Mouse (Mus musculus) activated CD4-positive, CD25-positive, alpha-beta regulatory T cell, adult 4 months (primary cell): ENCODE measurements around the gene Ubp1. TPM values are rescaled to one million over a fixed set of nuclear protein-coding genes. Genes with fewer than 3 reads are reported as not detected.

ENCODE experiments used
- ATAC-seq: one replicate; pipeline ENCODE4 v1.8.0; 2017
- polyA plus RNA-seq, 2 experiments: library from polyadenylated mRNA; unstranded; fragments of 100-300 nt; shearing (Covaris generic); gene quantifications; one replicate each; pipeline ENCODE4 v1.2.1; 2017

Gene Ubp1
- polyA plus RNA-seq, 2 experiments from 2014 or later: 28.6 to 34.6 TPM

DNA sequence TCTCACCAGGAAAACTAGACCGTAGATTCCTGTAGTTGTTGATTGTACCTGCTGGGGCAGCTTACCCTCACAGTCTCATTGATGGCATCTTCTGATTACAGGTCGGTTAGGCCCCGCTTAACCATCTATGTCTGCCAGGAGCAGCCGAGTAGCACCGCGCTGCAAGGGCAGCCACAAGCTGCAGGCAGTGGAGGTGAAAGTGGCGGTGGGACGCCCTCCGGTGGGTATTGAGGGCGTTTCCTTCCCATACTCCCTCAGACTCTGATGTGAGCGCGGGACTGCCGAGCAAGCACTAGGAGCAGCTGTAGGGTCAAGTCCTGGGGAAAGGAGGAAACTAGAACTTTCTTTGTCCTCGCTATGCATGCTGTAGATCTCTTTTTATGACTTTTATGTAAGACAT lies 39.3 kb downstream of the Ubp1 start:
- ATAC-seq: no peak

DNA sequence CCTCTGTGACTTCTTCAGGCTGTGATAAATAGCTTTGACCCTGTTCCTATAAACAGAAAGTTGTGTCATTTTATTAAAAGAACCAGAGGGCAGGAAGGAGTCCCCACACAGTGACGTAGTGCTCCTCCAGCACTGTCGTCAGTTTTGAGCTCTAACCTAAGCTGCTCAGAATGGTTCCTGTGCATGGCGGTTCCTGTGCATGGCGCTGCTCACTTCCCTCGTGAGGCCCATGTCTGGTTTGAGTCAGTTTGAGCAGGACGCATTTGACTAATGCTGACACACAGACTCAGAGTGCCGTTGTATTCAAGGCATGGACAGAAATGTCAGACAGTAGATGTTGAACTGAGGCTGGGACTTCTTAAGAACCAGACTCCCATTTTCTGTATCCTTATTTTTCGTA lies 40.9 kb downstream of the Ubp1 start:
- ATAC-seq: no peak

- no peak for ATAC-seq
Observed at GRCm38 (mm10) chr9:113973857-113974256, 43.1 kb downstream of the Ubp1 start.

- ATAC-seq: no peak
Observed at GRCm38 (mm10) chr9:113974945-113975344, 44.2 kb downstream of the Ubp1 start.

GRCm38 (mm10) chr9:113975442-113975841 lies 44.7 kb downstream of the Ubp1 start:
- no peak for ATAC-seq

DNA sequence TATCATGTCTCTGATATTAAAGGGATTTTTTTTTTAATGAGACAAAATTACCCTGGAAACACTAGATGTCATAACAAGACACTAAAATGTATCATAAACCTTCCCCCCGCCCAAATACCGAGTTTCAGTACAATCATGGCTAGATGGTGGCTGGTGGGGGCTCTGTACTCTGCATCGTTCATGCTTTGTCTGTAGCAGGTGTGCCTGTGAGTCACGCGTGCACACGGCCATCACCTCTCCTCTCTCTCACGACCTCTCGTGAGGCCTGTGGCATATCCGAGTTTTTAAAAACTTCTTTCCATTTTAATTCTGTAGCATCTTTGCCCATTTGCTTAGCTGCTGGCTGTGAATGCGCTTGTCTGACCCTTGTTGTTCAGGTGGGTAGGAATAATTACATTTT lies 45.5 kb downstream of the Ubp1 start:
- ATAC-seq: no peak

DNA sequence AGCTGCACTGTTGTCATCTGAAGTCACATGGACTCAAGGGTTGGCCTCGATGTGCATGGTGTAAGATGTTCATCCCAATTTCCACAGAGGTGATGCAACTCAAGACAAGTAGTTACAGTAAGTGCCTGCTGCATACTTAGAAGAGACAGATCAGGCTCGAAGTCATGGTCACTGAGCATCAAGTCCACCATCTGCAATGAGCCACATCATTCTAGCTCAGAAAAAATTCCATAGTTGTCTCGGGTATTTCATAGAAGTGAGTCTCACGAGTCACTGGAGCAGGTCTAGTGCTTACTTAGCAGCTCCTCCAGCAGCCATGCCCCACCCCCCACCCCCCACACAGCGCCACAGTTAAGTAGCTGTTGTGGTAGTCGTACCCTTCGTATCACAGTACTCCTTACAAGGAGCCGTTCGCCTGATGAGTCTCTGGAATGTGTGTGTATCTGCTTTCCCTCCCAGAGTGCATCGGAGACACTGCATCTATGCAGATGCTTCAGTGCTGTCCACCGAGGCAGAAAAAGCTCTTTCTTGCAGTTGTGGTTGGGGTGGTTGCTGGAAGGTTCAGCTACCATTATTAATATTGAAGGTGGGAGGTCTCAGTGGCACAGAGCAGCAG lies 46.6 kb downstream of the Ubp1 start:
- ATAC-seq: no peak

GRCm38 (mm10) chr9:113978656-113979055 lies 47.9 kb downstream of the Ubp1 start:
- ATAC-seq: no peak

DNA sequence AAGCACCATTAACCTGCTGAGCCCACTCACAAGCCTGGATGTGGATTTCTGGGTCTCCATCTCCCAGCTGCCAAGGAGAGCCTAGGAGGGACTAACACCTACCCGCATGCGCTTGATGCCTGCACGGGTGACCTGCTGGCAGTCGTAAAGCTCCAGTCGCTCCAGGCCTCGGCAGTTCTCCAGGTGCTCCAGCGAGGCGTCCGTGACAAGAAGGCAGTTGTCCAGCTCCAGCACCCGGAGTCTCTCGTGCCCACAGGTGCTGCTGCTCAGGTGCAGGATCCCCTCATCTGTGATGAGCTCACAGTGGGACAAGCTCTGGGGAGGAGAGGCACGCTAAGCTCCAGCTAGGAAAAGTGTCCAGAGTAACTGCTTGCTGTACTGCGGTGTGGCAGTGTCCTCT lies 48.6 kb downstream of the Ubp1 start:
- no peak for ATAC-seq

DNA sequence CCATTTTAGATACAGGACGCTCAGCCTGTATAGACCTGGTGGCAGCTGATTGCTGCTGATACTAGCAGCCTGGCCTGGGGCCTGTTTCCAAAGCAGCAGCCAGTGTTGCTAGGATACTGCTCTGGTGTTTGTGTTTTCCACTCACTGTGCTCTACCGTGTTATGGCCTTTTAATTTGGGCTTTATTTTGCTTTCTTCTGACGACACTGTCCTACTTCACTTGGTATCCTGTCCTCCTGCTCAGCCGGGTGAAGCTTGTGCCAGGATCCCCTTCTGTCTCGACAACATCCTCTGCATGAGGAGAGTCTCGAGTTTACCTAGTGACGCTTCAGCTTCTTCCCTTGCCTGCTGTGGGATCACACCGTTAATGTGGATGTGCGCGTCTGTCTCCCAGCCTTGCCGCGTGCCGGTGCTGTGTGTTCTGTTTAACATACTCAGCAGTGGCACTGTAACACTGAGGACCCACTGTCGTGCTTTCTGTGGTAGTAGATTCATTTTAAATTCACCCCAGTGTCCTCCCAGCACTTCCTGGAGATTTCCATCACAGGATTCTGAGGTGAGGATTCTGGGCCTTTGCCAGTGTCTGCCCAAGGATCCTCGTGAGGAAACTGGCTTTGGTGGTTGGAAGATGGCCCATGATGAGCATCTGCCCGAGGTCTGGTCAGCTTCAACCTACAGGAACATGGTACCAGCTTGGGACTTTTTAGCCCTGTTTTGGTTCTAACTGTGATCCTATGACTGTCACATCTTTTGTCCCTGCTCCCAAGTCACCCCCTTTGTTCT lies 50.6 kb downstream of the Ubp1 start:
- no peak for ATAC-seq

DNA sequence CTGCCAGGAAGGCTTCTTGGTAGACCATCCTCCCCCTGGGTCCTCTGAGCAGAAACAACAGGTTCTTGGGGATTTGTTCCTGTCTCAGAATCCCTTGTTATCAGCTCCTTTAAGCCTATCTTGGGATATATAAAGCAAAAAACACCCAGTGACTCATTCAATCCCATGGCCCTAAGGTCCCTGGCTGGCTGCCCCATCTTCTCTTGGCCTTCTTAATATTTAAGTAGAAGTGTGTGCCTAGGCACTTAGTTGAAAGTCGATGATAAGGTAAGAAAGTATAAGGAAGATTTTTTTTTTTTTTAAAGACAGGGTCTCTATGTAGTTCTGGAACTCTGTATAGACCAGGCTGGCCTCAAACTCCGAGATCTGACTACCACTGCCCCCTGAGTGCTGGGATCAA lies 51.7 kb downstream of the Ubp1 start:
- ATAC-seq: no peak

- no peak for ATAC-seq
Observed at GRCm38 (mm10) chr9:113982883-113983670, 52.3 kb downstream of the Ubp1 start.

GRCm38 (mm10) chr9:113984946-113985620 lies 54.3 kb downstream of the Ubp1 start:
- ATAC-seq: no peak

- peak; percentile 59 for ATAC-seq
Observed at GRCm38 (mm10) chr9:113990547-113991248, 60.0 kb downstream of the Ubp1 start.

DNA sequence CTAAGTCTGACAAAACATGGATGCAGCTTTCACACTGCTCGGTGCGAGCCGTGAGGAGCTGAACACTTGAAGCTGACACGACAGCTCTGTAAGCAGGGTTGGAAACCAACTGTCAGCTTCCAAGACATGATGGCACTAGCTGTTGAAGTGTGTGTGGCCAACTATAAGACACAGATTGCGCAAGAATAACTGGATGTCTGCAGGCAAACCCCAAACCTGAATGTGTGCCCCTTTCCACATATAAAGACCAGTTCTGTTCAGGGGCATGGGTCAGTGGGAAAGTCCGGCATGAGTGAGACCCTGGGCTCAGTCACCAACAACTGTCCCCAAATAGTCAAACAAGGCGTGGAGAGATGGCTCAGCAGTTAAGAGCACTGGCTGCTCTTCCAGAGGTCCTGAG lies 62.1 kb downstream of the Ubp1 start:
- ATAC-seq: no peak

DNA sequence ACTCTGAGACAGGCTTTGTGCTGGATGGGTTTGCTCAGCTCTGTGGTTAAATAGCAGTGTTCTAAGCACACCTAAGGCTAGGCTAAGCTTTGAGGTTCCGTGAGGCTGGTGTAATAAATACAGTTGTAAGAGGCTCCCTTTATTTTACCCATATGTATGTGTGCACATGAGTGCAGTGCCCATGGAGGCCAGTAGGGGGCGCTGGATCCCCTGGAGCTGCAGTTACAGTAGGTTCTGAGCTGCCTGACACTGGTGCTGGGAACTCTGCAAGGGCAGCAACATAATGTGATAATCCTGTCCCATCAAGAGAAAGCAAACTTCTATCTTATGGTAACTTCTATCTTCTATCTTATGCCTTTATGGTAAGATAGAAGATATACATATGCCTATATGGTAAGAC lies 67.6 kb downstream of the Ubp1 start:
- ATAC-seq: no peak

DNA sequence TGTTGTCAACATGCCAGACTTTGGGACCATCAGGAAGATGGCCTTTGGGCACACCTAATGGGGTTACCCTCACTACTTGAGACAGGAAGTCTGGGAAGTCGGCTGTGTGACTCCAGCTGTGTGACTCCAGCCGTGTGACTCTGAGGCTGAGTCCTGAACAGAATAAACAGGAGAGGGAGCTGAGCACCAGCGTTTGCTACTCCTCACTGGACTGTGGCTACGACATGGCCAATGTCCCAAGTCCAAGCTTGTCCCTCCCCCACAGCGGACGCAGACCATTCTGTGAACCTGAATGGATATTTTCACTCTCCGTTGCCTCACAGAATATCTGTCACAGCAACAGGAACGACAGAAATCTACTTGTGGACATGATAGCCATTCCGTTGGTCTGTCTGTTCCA lies 76.1 kb downstream of the Ubp1 start:
- no peak for ATAC-seq

- ATAC-seq: no peak
Observed at GRCm38 (mm10) chr9:114007850-114008350, 77.2 kb downstream of the Ubp1 start.

DNA sequence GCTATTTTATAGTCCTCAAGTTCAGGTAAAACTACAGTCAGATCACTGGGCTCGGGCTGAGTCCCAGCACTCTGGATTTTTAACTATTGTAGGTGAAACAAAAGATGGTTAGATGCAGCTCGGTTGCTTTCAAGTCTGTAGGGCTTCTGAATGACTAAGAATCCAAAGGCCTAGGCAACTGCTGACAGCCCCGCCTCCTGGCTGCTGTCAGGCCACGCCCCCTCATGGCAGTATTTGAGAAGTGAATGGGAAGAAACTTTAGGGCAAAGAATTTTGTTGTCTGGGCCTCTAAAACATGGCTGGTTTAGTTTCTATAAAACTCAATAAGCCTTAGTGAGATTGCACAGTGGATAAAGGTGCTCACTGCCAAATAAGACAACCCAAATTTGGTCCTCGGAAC lies 78.8 kb downstream of the Ubp1 start:
- no peak for ATAC-seq

- no peak for ATAC-seq
Observed at GRCm38 (mm10) chr9:114011203-114011602, 80.5 kb downstream of the Ubp1 start.

DNA sequence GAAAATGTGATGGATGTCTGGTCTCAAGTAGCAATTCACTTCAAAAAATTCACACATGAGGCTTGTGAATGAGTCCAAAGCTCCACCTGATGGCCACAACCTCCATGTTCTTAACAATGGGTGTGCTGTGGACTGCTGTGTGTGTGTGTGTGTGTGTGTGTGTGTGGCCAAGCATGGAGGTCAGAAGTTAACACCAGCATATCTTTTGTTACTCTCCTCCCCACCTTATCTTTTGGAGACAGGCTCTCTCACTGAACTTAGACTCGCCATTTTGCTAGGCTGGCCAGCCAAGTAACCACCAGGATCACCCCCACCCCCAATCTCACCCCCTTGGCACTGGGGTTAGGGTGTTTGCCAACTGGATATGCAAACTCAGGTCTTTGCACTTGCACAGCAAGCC lies 83.3 kb downstream of the Ubp1 start:
- no peak for ATAC-seq

DNA sequence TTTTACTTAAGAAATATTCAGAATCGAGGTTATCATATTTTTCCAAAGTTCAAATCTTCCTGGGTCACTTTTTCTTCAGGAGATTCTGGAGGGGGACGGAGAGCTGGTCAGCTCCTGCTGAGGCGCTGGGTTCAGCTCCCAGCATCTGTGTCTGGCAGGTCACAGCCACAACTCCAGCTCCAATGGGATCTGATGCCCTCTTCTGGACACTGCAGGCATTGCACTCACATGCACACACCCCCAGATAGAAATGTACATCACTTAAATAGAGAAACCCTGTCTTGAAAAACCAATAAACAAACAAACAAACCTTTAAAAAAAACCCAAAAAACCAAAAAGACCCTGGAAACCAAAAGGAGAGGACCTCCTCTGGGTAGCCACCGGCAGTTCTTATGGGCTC lies 85.0 kb downstream of the Ubp1 start:
- no peak for ATAC-seq
